Mouse (Mus musculus): ENCODE measurements around the gene P2ry10. TPM values are rescaled to one million over a fixed set of nuclear protein-coding genes. Genes with fewer than 3 reads are reported as not detected.
"Not testable (repeated sequence)": the region's sequence is repeated elsewhere in the genome, so short reads cannot be mapped to it uniquely, and the experiment has no call there.

Gene P2ry10
- polyA plus RNA-seq (2012; rRNA removed) (0.31 and 0.35 TPM in 2 replicates), polyA plus RNA-seq (2014; fragmentation: Nextera tagmentation; extraction: Ambion mirVana) (0.41 and 0.70 TPM in 2 replicates)

DNA sequence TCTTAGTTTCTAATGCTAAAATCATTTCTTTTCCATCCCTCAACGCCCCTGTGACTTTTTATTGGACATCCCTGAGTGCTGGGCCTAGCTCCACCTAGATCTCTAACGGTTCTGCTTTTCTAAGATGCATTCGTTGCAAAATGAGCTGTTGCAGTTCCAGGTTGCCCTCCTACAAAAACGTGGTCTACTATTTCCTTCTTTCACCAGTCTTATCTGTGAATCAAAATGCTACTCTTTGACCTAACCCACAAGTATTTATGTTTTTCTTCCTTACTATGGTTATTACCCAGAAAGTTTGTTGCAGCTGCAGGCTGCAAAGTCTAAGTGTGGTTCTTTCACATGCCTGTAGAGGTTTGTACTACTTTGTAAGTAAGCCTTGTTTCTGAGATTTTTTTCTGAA, at the start of gene P2ry10:
Gene P2ry10, plus strand, starts transcription at position 316 of the 400 bp plus-strand sequence.
- H3K9me3 ChIP-seq (ENCODE audit: control insufficient read depth, low read length) = no peaks in the 10 kb centered on the region
- no peak within 1 kb of the TSS for H3K27ac ChIP-seq (replicated peaks; ENCODE audit: low read depth, low read length)
- no peak within 1 kb of the TSS for H3K4me3 ChIP-seq (replicated peaks; ENCODE audit: low read length)
- H3K4me2 ChIP-seq (replicated peaks; ENCODE audit: low read depth, low read length, severe bottlenecking) = no peak within 1 kb of the TSS
- H3K4me1 ChIP-seq (ENCODE audit: control insufficient read depth, insufficient read depth, low read length) = no peaks in the 10 kb centered on the region
- DNase-seq (ENCODE audit: low spot score) (no peak), ATAC-seq (ENCODE audit: low FRiP score, low read depth) (no peak)
- no peaks in the 10 kb centered on the region for H3K27me3 ChIP-seq (ENCODE audit: control insufficient read depth, insufficient read depth, low read length)
- H3K9ac ChIP-seq (ENCODE audit: low read depth, low read length, severe bottlenecking) = no peak within 1 kb of the TSS
- 38% methylated on average over 4 of the region's 4 CpGs for WGBS
- TF ChIP-seq POLR2A (IDR thresholded peaks at IDR 0.05; ENCODE audit: borderline replicate concordance, extremely low read depth, insufficient read depth, insufficient read length) = no peak
- no peaks in the 10 kb centered on the region for H3K36me3 ChIP-seq (ENCODE audit: control insufficient read depth, insufficient read depth, low read length)

DNA sequence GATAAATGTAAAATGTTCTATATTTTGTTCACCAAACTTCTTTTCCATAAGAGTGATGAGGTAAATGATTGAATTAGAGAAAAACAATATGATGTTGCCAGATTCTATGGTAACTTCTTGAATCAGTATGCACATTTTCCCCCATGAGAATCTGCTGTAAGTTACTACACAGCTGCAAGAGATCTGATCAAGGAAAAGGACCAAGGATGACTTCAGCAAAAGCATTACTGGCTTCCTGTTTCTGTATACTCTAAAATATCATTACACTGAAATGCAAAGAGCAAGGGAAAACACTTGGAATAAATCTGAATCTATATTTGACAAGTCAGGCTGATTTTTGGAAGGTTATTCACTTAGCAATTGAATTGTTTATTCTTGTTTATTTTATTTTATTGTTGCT, 49.1 kb upstream of the P2ry10 start:
- Histone ChIP-seq H3K9me3 (ENCODE audit: control insufficient read depth, low read length) (no peaks in the 10 kb centered on the region), H3K36me3 (ENCODE audit: control insufficient read depth, insufficient read depth, low read length) (no peaks in the 10 kb centered on the region), H3K27ac (replicated peaks; ENCODE audit: low read depth, low read length) (no peak overlapping the region), H3K4me1 (ENCODE audit: control insufficient read depth, insufficient read depth, low read length) (no peaks in the 10 kb centered on the region), H3K4me3 (replicated peaks; ENCODE audit: low read length) (no peak overlapping the region), H3K27me3 (ENCODE audit: control insufficient read depth, insufficient read depth, low read length) (no peaks in the 10 kb centered on the region), H3K4me2 (replicated peaks; ENCODE audit: low read depth, low read length, severe bottlenecking) (no peak overlapping the region), H3K9ac (ENCODE audit: low read depth, low read length, severe bottlenecking) (no peak overlapping the region)
- peak; percentile 2 for DNase-seq (ENCODE audit: low spot score)
- no peak for ATAC-seq (ENCODE audit: low FRiP score, low read depth)
- no peak for TF ChIP-seq POLR2A (IDR thresholded peaks at IDR 0.05; ENCODE audit: borderline replicate concordance, extremely low read depth, insufficient read depth, insufficient read length)

DNA sequence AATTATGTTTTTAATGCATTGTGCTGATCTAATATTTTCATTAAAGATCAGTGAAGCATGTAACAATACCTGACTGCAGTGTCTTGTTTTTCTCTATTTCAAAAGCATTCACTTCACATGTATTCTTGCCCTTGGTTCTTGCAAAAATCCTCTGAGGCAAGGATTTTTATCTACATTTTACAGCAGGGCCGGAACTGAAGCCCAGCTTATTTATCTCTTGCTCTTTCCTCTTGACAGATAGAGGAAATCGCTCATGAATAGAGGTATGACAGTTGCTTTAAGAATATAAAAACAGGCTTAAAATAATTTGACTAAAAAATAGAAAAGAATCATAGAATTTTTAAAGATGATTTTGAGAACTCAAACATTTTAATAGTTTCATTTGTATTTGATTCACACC, 48.7 kb upstream of the P2ry10 start:
- ATAC-seq (ENCODE audit: low FRiP score, low read depth) = no peak
- TF ChIP-seq POLR2A (IDR thresholded peaks at IDR 0.05; ENCODE audit: borderline replicate concordance, extremely low read depth, insufficient read depth, insufficient read length) = no peak
- Histone ChIP-seq H3K27ac (replicated peaks; ENCODE audit: low read depth, low read length) (no peak overlapping the region), H3K4me1 (ENCODE audit: control insufficient read depth, insufficient read depth, low read length) (no peaks in the 10 kb centered on the region), H3K4me3 (replicated peaks; ENCODE audit: low read length) (no peak overlapping the region), H3K4me2 (replicated peaks; ENCODE audit: low read depth, low read length, severe bottlenecking) (no peak overlapping the region), H3K9me3 (ENCODE audit: control insufficient read depth, low read length) (no peaks in the 10 kb centered on the region), H3K27me3 (ENCODE audit: control insufficient read depth, insufficient read depth, low read length) (no peaks in the 10 kb centered on the region), H3K9ac (ENCODE audit: low read depth, low read length, severe bottlenecking) (no peak overlapping the region), H3K36me3 (ENCODE audit: control insufficient read depth, insufficient read depth, low read length) (no peaks in the 10 kb centered on the region)
- DNase-seq (ENCODE audit: low spot score) = no peak
- WGBS = 73% methylated on average over 2 of the region's 2 CpGs

DNA sequence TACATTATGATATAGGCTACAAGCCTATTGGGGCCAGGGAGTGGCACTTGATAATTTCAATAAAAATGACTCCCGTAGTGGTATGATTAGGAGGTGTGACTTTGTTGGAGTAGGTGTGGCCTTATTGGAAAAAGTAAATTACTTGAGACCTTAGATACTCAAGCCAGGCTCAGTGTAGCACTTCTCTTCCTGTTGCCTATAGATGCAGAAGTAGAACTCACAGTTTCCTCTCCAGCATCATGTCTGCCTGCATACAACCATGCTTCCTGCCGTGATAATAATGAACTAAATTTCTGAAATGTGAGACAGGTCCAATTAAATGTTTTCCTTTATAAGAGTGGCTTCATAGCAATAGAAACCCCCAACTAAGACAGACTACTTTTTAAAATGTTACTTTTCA, 45.9 kb upstream of the P2ry10 start:
- TF ChIP-seq POLR2A (IDR thresholded peaks at IDR 0.05; ENCODE audit: borderline replicate concordance, extremely low read depth, insufficient read depth, insufficient read length) = no peak
- H3K4me2 ChIP-seq (replicated peaks; ENCODE audit: low read depth, low read length, severe bottlenecking) = no peak overlapping the region

DNA sequence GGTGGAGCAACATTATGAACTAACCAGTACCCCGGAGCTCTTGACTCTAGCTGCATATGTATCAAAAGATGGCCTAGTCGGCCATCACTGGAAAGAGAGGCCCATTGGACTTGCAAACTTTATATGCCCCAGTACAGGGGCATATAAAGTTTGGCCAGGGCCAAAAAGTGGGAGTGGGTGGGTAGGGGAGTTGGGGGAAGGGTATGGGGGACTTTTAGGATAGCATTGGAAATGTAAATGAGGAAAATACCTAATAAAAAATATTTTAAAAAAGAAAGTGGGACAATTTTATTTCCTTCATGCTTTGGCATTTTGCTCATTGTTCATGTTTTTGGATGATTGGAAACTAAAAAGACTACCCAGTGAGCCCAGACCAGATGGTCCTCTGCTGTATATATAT, 4.9 kb upstream of the P2ry10 start:
- 79% methylated on average over 2 of the region's 2 CpGs for WGBS
- not testable (repeated sequence) for H3K36me3 ChIP-seq (ENCODE audit: control insufficient read depth, insufficient read depth, low read length); H3K27ac ChIP-seq (replicated peaks; ENCODE audit: low read depth, low read length)

More for the DNA sequence above, 45.9 kb upstream of the P2ry10 start:
- Histone ChIP-seq H3K27me3 (ENCODE audit: control insufficient read depth, insufficient read depth, low read length) (no peaks in the 10 kb centered on the region), H3K4me1 (ENCODE audit: control insufficient read depth, insufficient read depth, low read length) (no peaks in the 10 kb centered on the region), H3K27ac (replicated peaks; ENCODE audit: low read depth, low read length) (no peak overlapping the region), H3K36me3 (ENCODE audit: control insufficient read depth, insufficient read depth, low read length) (no peaks in the 10 kb centered on the region), H3K4me3 (replicated peaks; ENCODE audit: low read length) (no peak overlapping the region), H3K9ac (ENCODE audit: low read depth, low read length, severe bottlenecking) (no peak overlapping the region), H3K9me3 (ENCODE audit: control insufficient read depth, low read length) (no peaks in the 10 kb centered on the region)
- ATAC-seq (ENCODE audit: low FRiP score, low read depth) = no peak
- WGBS = 92% methylated on average over 2 of the region's 2 CpGs
- DNase-seq (ENCODE audit: low spot score) = no peak

DNA sequence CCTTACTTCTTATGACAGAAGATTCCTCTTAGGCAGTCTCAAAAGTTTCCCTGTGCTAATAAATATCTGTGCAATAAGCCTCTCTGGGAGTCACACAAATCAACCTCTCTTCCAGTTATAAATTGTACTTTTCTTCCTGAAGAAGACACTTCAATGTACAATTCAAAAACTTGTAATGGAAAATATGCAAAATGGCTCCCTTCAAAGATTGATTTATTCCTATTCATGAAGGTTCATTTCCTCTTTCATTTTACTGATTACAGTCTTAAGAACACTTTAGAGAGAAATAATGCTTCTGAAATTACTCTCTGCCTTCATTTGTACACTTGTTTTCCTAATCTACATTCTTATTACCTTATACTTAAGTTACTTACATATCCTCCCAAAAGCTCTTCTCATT, 4.0 kb upstream of the P2ry10 start:
- no peak overlapping the region for H3K9ac ChIP-seq (ENCODE audit: low read depth, low read length, severe bottlenecking)
- no peaks in the 10 kb centered on the region for H3K36me3 ChIP-seq (ENCODE audit: control insufficient read depth, insufficient read depth, low read length)
- H3K27me3 ChIP-seq (ENCODE audit: control insufficient read depth, insufficient read depth, low read length) = no peaks in the 10 kb centered on the region
- no peaks in the 10 kb centered on the region for H3K4me1 ChIP-seq (ENCODE audit: control insufficient read depth, insufficient read depth, low read length)
- DNase-seq (ENCODE audit: low spot score) (no peak), ATAC-seq (ENCODE audit: low FRiP score, low read depth) (no peak)
- no peak for TF ChIP-seq POLR2A (IDR thresholded peaks at IDR 0.05; ENCODE audit: borderline replicate concordance, extremely low read depth, insufficient read depth, insufficient read length)
- H3K4me3 ChIP-seq (replicated peaks; ENCODE audit: low read length) = no peak overlapping the region
- no peaks in the 10 kb centered on the region for H3K9me3 ChIP-seq (ENCODE audit: control insufficient read depth, low read length)
- H3K4me2 ChIP-seq (replicated peaks; ENCODE audit: low read depth, low read length, severe bottlenecking) = no peak overlapping the region
- no peak overlapping the region for H3K27ac ChIP-seq (replicated peaks; ENCODE audit: low read depth, low read length)

More for the DNA sequence above, 4.9 kb upstream of the P2ry10 start:
- ATAC-seq (ENCODE audit: low FRiP score, low read depth); DNase-seq (ENCODE audit: low spot score); H3K4me3 ChIP-seq (replicated peaks; ENCODE audit: low read length); H3K9me3 ChIP-seq (ENCODE audit: control insufficient read depth, low read length); H3K27me3 ChIP-seq (ENCODE audit: control insufficient read depth, insufficient read depth, low read length); H3K9ac ChIP-seq (ENCODE audit: low read depth, low read length, severe bottlenecking); H3K4me1 ChIP-seq (ENCODE audit: control insufficient read depth, insufficient read depth, low read length); H3K4me2 ChIP-seq (replicated peaks; ENCODE audit: low read depth, low read length, severe bottlenecking): not testable (repeated sequence)
